Mouse (Mus musculus): ENCODE data around the gene Cpz. TPM values are rescaled to one million over a fixed set of nuclear protein-coding genes. Genes with fewer than 3 reads are reported as not detected.

Gene Cpz
- polyA plus RNA-seq, 1 experiment from 2014 or later = 7.7 TPM

GRCm38 (mm10) chr5:35557946-35558621 lies 32.6 kb upstream of the Cpz start:
- peaks cover 22% of the 10 kb centered on the region for H3K36me3 ChIP-seq (ENCODE audit: control insufficient read depth, insufficient read depth)
- peaks cover 43% of the 10 kb centered on the region for H3K4me1 ChIP-seq (ENCODE audit: control insufficient read depth, insufficient read depth, low read length)
- peak overlapping the region; percentile 94; the same call in 1 of the 2 replicates for H3K27ac ChIP-seq (ENCODE audit: low read length)
- no peak overlapping the region for H3K4me3 ChIP-seq (ENCODE audit: low read length)
- H3K27me3 ChIP-seq (ENCODE audit: control insufficient read depth, insufficient read depth, low read length) = no peaks in the 10 kb centered on the region
- 0 out of 2 replicates have a peak, but pooled peaks have one; percentile 6 for ATAC-seq (replicated peaks; ENCODE audit: extremely low read depth, insufficient read depth, low FRiP score)
- no peak overlapping the region for H3K9ac ChIP-seq (ENCODE audit: low read length)
- no peaks in the 10 kb centered on the region for H3K9me3 ChIP-seq (replicated peaks; ENCODE audit: control insufficient read depth, low read length)
- no peak overlapping the region for H3K4me2 ChIP-seq (ENCODE audit: low read depth, low read length)
- 72% methylated on average over 13 of the region's 13 CpGs for WGBS

GRCm38 (mm10) chr5:35556393-35556792 lies 30.9 kb upstream of the Cpz start:
- Histone ChIP-seq H3K36me3 (ENCODE audit: control insufficient read depth, insufficient read depth) (peaks cover 16% of the 10 kb centered on the region), H3K4me1 (ENCODE audit: control insufficient read depth, insufficient read depth, low read length) (peaks cover 29% of the 10 kb centered on the region), H3K4me2 (ENCODE audit: low read depth, low read length) (no peak overlapping the region), H3K4me3 (ENCODE audit: low read length) (no peak overlapping the region), H3K27me3 (ENCODE audit: control insufficient read depth, insufficient read depth, low read length) (no peaks in the 10 kb centered on the region), H3K27ac (ENCODE audit: low read length) (no peak overlapping the region), H3K9me3 (replicated peaks; ENCODE audit: control insufficient read depth, low read length) (no peaks in the 10 kb centered on the region), H3K9ac (ENCODE audit: low read length) (no peak overlapping the region)
- no peak for ATAC-seq (replicated peaks; ENCODE audit: extremely low read depth, insufficient read depth, low FRiP score)
- WGBS = 85% methylated on average over 7 of the region's 7 CpGs

GRCm38 (mm10) chr5:35552838-35553539 lies 27.5 kb upstream of the Cpz start:
- no peaks in the 10 kb centered on the region for H3K9me3 ChIP-seq (replicated peaks; ENCODE audit: control insufficient read depth, low read length)
- H3K27me3 ChIP-seq (ENCODE audit: control insufficient read depth, insufficient read depth, low read length) = no peaks in the 10 kb centered on the region
- no peak for ATAC-seq (replicated peaks; ENCODE audit: extremely low read depth, insufficient read depth, low FRiP score)
- WGBS = 71% methylated on average over 4 of the region's 4 CpGs
- H3K4me1 ChIP-seq (ENCODE audit: control insufficient read depth, insufficient read depth, low read length) = peaks cover 6% of the 10 kb centered on the region
- no peak overlapping the region for H3K4me3 ChIP-seq (ENCODE audit: low read length)
- H3K4me2 ChIP-seq (ENCODE audit: low read depth, low read length) = no peak overlapping the region
- H3K36me3 ChIP-seq (ENCODE audit: control insufficient read depth, insufficient read depth) = peaks cover 11% of the 10 kb centered on the region
- no peak overlapping the region for H3K27ac ChIP-seq (ENCODE audit: low read length)
- no peak overlapping the region for H3K9ac ChIP-seq (ENCODE audit: low read length)

GRCm38 (mm10) chr5:35551855-35552837 lies 26.6 kb upstream of the Cpz start:
- Histone ChIP-seq H3K4me3 (ENCODE audit: low read length) (no peak overlapping the region), H3K4me1 (ENCODE audit: control insufficient read depth, insufficient read depth, low read length) (no peaks in the 10 kb centered on the region; the same call in 1 of the 2 replicates), H3K27me3 (ENCODE audit: control insufficient read depth, insufficient read depth, low read length) (no peaks in the 10 kb centered on the region), H3K9ac (ENCODE audit: low read length) (no peak overlapping the region), H3K9me3 (replicated peaks; ENCODE audit: control insufficient read depth, low read length) (no peaks in the 10 kb centered on the region), H3K4me2 (ENCODE audit: low read depth, low read length) (no peak overlapping the region), H3K36me3 (ENCODE audit: control insufficient read depth, insufficient read depth) (peaks cover 6% of the 10 kb centered on the region), H3K27ac (ENCODE audit: low read length) (no peak overlapping the region)
- 0 out of 2 replicates have a peak, but pooled peaks have one; percentile 14 for ATAC-seq (replicated peaks; ENCODE audit: extremely low read depth, insufficient read depth, low FRiP score)
- 38% methylated on average over 7 of the region's 7 CpGs for WGBS

GRCm38 (mm10) chr5:35546127-35546526 lies 20.6 kb upstream of the Cpz start:
- H3K9me3 ChIP-seq (replicated peaks; ENCODE audit: control insufficient read depth, low read length) = no peaks in the 10 kb centered on the region
- no peak overlapping the region for H3K9ac ChIP-seq (ENCODE audit: low read length)
- H3K27ac ChIP-seq (ENCODE audit: low read length) = no peak overlapping the region
- no peak for ATAC-seq (replicated peaks; ENCODE audit: extremely low read depth, insufficient read depth, low FRiP score)
- no peak overlapping the region for H3K4me3 ChIP-seq (ENCODE audit: low read length)
- no peaks in the 10 kb centered on the region for H3K27me3 ChIP-seq (ENCODE audit: control insufficient read depth, insufficient read depth, low read length)
- no peaks in the 10 kb centered on the region for H3K4me1 ChIP-seq (ENCODE audit: control insufficient read depth, insufficient read depth, low read length)
- H3K4me2 ChIP-seq (ENCODE audit: low read depth, low read length) = no peak overlapping the region
- no peaks in the 10 kb centered on the region for H3K36me3 ChIP-seq (ENCODE audit: control insufficient read depth, insufficient read depth)

GRCm38 (mm10) chr5:35541059-35541790 lies 15.7 kb upstream of the Cpz start:
- Histone ChIP-seq H3K4me3 (ENCODE audit: low read length) (no peak overlapping the region), H3K4me2 (ENCODE audit: low read depth, low read length) (no peak overlapping the region), H3K27ac (ENCODE audit: low read length) (no peak overlapping the region), H3K36me3 (ENCODE audit: control insufficient read depth, insufficient read depth) (no peaks in the 10 kb centered on the region), H3K9me3 (replicated peaks; ENCODE audit: control insufficient read depth, low read length) (no peaks in the 10 kb centered on the region), H3K9ac (ENCODE audit: low read length) (no peak overlapping the region), H3K4me1 (ENCODE audit: control insufficient read depth, insufficient read depth, low read length) (no peaks in the 10 kb centered on the region), H3K27me3 (ENCODE audit: control insufficient read depth, insufficient read depth, low read length) (no peaks in the 10 kb centered on the region)
- 67% methylated on average over 4 of the region's 4 CpGs for WGBS
- ATAC-seq (replicated peaks; ENCODE audit: extremely low read depth, insufficient read depth, low FRiP score) = no peak

GRCm38 (mm10) chr5:35540555-35540954 lies 15.1 kb upstream of the Cpz start:
- Histone ChIP-seq H3K9ac (ENCODE audit: low read length) (no peak overlapping the region), H3K4me2 (ENCODE audit: low read depth, low read length) (no peak overlapping the region), H3K27ac (ENCODE audit: low read length) (no peak overlapping the region), H3K27me3 (ENCODE audit: control insufficient read depth, insufficient read depth, low read length) (no peaks in the 10 kb centered on the region), H3K9me3 (replicated peaks; ENCODE audit: control insufficient read depth, low read length) (no peaks in the 10 kb centered on the region), H3K36me3 (ENCODE audit: control insufficient read depth, insufficient read depth) (no peaks in the 10 kb centered on the region), H3K4me3 (ENCODE audit: low read length) (no peak overlapping the region), H3K4me1 (ENCODE audit: control insufficient read depth, insufficient read depth, low read length) (no peaks in the 10 kb centered on the region)
- ATAC-seq (replicated peaks; ENCODE audit: extremely low read depth, insufficient read depth, low FRiP score) = no peak
- WGBS = 46% methylated on average over 5 of the region's 5 CpGs

GRCm38 (mm10) chr5:35539576-35539975 lies 14.1 kb upstream of the Cpz start:
- no peaks in the 10 kb centered on the region for H3K9me3 ChIP-seq (replicated peaks; ENCODE audit: control insufficient read depth, low read length)
- no peak overlapping the region for H3K4me2 ChIP-seq (ENCODE audit: low read depth, low read length)
- ATAC-seq (replicated peaks; ENCODE audit: extremely low read depth, insufficient read depth, low FRiP score) = no peak
- no peak overlapping the region for H3K4me3 ChIP-seq (ENCODE audit: low read length)
- no peaks in the 10 kb centered on the region for H3K27me3 ChIP-seq (ENCODE audit: control insufficient read depth, insufficient read depth, low read length)
- no peaks in the 10 kb centered on the region for H3K4me1 ChIP-seq (ENCODE audit: control insufficient read depth, insufficient read depth, low read length)
- no peaks in the 10 kb centered on the region for H3K36me3 ChIP-seq (ENCODE audit: control insufficient read depth, insufficient read depth)
- no peak overlapping the region for H3K9ac ChIP-seq (ENCODE audit: low read length)
- H3K27ac ChIP-seq (ENCODE audit: low read length) = no peak overlapping the region
- WGBS = 54% methylated on average over 4 of the region's 4 CpGs
